In the genomic region with DNA sequence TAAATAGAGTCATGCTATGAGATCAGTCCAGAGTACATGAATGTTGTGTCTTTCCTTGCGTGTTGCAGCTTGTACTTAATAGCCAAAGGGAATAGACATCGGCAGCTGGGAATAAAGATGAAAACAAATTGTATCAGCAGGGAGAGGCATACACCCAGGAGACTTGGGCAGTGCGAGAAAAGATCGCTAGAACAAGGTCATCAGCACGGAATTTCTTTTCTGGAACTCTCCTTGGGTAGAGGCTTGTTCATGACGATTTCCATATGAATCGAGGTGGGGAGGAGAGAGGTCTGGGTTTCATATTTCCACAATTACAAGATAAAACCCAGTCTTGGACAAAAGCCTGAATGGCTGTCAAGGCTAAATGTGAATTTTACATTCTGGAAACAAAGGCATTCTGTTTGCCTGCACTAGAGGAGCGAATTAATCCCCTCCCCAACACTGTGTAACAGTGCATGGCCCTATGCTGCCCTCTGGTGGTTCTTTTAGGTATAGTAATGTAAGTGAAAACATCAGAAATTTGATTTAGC, we compare ENCODE assay signal across 8 mouse cellular contexts.
DNase-seq lines count a peak whose midpoint lies in the region; ATAC-seq lines count a peak whose summit lies in the region.

No protein-coding gene starts in this region.

- 0 out of 2 replicates have a peak, but pooled peaks cover 3% of the 10 kb centered on the region for H3K27me3 ChIP-seq in forebrain, embryonic 12.5 days
- no peaks in the 10 kb centered on the region for H3K27me3 ChIP-seq in hindbrain, embryonic 14.5 days (ENCODE audit: control insufficient read depth, insufficient read depth, low read length)
- H3K27me3 ChIP-seq in midbrain, embryonic 13.5 days: no peaks in the 10 kb centered on the region

- intact Hi-C loops in left cerebral cortex, postnatal 10 days (cut with DNase I): loop anchor here (10.0 kb wide), 3 partner anchors 930 to 1930 kb away; no protein-coding TSS in a partner anchor

- H3K9me3 ChIP-seq in forebrain, embryonic 12.5 days: no peaks in the 10 kb centered on the region
- H3K9me3 ChIP-seq in hindbrain, embryonic 14.5 days (ENCODE audit: control insufficient read depth, low read length): no peaks in the 10 kb centered on the region
- H3K9me3 ChIP-seq in midbrain, embryonic 13.5 days: no peaks in the 10 kb centered on the region

- 16% methylated on average over 8 of the region's 8 CpGs for WGBS in forebrain, embryonic 12.5 days
- 18% methylated on average over 8 of the region's 8 CpGs for WGBS in hindbrain, embryonic 14.5 days
- 15% methylated on average over 8 of the region's 8 CpGs for WGBS in midbrain, embryonic 13.5 days

- peaks cover 16% of the 10 kb centered on the region for H3K4me1 ChIP-seq in forebrain, embryonic 12.5 days
- peaks cover 10% of the 10 kb centered on the region for H3K4me1 ChIP-seq in hindbrain, embryonic 14.5 days (replicated peaks; ENCODE audit: control insufficient read depth, insufficient read depth, low read length)
- H3K4me1 ChIP-seq in midbrain, embryonic 13.5 days (replicated peaks): peaks cover 25% of the 10 kb centered on the region

- DNase-seq in urinary bladder, adult 18-20 months (ENCODE audit: low spot score in 2 of 2): peak; percentile 3 to 5
- DNase-seq in urinary bladder, postnatal 10 days (ENCODE audit: low spot score): no peak
- DNase-seq in c-Kit-positive CD71-positive TER-119-positive erythroid progenitor cells, embryonic 14.5 days (ENCODE audit: low spot score): peak; percentile 26
- DNase-seq in hindbrain, embryonic 14.5 days (ENCODE audit: low spot score): peak; percentile 92
- peak; percentile 29 to 85 for DNase-seq in left cerebral cortex, postnatal 10 days (ENCODE audit: extremely low spot score in 1 of 2, low spot score in 2 of 2)
- DNase-seq in thymus, postnatal 4 days: peak; percentile 27

- H3K4me2 ChIP-seq in forebrain, embryonic 12.5 days: peak overlapping the region; percentile 35
- peak overlapping the region; percentile 36 for H3K4me2 ChIP-seq in hindbrain, embryonic 14.5 days (replicated peaks)
- peak overlapping the region; percentile 29 for H3K4me2 ChIP-seq in midbrain, embryonic 13.5 days (replicated peaks)

- H3K9ac ChIP-seq in forebrain, embryonic 12.5 days: no peak overlapping the region
- peak overlapping the region; percentile 41 for H3K9ac ChIP-seq in hindbrain, embryonic 14.5 days
- H3K9ac ChIP-seq in midbrain, embryonic 13.5 days (replicated peaks): no peak overlapping the region

- peak; percentile 91 for ATAC-seq in forebrain, embryonic 12.5 days (ENCODE audit: low FRiP score)
- ATAC-seq in hindbrain, embryonic 14.5 days (ENCODE audit: low FRiP score): peak; percentile 92
- ATAC-seq in midbrain, embryonic 13.5 days: peak; percentile 92

- H3K4me3 ChIP-seq in forebrain, embryonic 12.5 days (replicated peaks): 0 out of 2 replicates have a peak overlapping the region, but pooled peaks have one; percentile 16
- H3K4me3 ChIP-seq in hindbrain, embryonic 14.5 days (replicated peaks; ENCODE audit: low read length): no peak overlapping the region
- H3K4me3 ChIP-seq in midbrain, embryonic 13.5 days (replicated peaks): no peak overlapping the region

- no peaks in the 10 kb centered on the region for H3K36me3 ChIP-seq in forebrain, embryonic 12.5 days (replicated peaks)
- H3K36me3 ChIP-seq in hindbrain, embryonic 14.5 days (replicated peaks; ENCODE audit: control insufficient read depth, insufficient read depth): peaks cover 16% of the 10 kb centered on the region
- 0 out of 2 replicates have a peak, but pooled peaks cover 4% of the 10 kb centered on the region for H3K36me3 ChIP-seq in midbrain, embryonic 13.5 days

- H3K27ac ChIP-seq in forebrain, embryonic 12.5 days: 0 out of 2 replicates have a peak overlapping the region, but pooled peaks have one; percentile 25
- peak overlapping the region; percentile 82 for H3K27ac ChIP-seq in hindbrain, embryonic 14.5 days
- peak overlapping the region; percentile 75 for H3K27ac ChIP-seq in midbrain, embryonic 13.5 days

Comparison
In these comparisons a context has a peak if more than half of its experiments do, and no peak if none do; other contexts are left out.
1. H3K27ac ChIP-seq: peak in every context shown above with its lines; median percentile 82 in hindbrain, embryonic 14.5 days; 75 in midbrain, embryonic 13.5 days; 25 in forebrain, embryonic 12.5 days.